Mouse (Mus musculus) gastrocnemius, postnatal 36 days (tissue): ENCODE results near the gene Mospd3. TPM values are rescaled to one million over a fixed set of nuclear protein-coding genes. Genes with fewer than 3 reads are reported as not detected.

Experiments used
- DNase-seq, 2 experiments: peaks; one replicate each; pipeline ENCODE4 v3.0.0; 2022
- intact Hi-C: fragments of 180-260 bp; cut with DNase I; formaldehyde crosslinking; loops from one replicate; pipeline ENCODE4 v1.15.1; 2025
- long read RNA-seq, 2 experiments: library from polyadenylated mRNA; stranded (forward); transcript quantifications; one replicate each; pipeline ENCODE4 v2.0.0; 2021
- total RNA-seq, 2 experiments: library from RNA; stranded (reverse); gene quantifications; 2 replicates each; pipeline ENCODE4 v1.2.3; 2021

Mospd3 gene
- 10 to 100 TPM in 1 of 2 experiments, 1 to 10 TPM in 1; 9.6 to 13.7 TPM for total RNA-seq
- long read RNA-seq, experiment 1, transcript Mospd3-202 (5 exons, 1,318 nt) = major isoform, 6 of 7 reads
- long read RNA-seq, experiment 1, partial matches to known transcripts = 0 of 7 reads
- long read RNA-seq, experiment 1, other reads (novel, unspliced or antisense) = 1 of 7 reads
- long read RNA-seq, experiment 2, transcript Mospd3-202 (5 exons, 1,318 nt) = major isoform, 5 of 7 reads
- long read RNA-seq, experiment 2, partial matches to known transcripts = 0 of 7 reads
- long read RNA-seq, experiment 2, other reads (novel, unspliced or antisense) = 0 of 7 reads

DNA sequence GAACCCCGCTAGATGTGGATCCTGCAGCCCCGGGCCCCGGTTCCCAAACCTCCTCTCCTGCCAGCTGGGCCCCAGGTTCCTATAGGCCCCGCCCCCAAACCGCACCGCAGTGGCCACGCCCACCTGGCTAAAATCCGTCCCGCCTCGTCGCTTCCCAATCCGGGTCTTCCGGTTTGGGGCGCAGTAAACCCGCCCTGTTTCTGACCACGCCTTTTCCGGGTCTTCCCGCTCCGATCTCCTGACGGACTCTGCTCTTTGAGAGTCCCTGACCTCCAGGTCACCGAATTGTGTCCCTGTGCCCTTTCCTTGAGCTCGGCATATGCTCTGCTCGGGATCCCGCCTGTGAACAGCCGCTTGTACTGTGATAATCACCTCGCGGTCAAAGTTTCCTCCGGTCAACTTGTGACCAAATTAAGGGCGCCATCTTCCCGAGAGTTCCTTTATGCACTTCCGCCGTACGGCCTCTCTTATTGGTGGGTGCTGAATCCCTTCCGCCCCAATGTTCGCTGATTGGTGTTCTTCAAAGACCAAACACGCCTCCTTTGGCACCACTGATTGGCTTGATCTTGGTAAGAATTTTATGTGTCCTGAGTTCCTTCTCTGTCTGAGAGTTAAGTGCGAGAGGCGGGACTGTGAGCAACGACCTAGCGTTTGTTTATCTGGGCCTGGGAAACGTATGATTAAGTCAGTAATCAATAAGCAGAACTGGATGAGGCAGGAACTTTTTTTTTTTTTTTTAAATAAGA is at the start of gene Mospd3:
Gene Mospd3, minus strand, starts transcription at position 440 of the 746 bp plus-strand sequence.
- intact Hi-C loops = loop anchor here (2.0 kb wide), 1 partner anchor 68 kb away; the partner anchor contains the start of genes Epo and Gnb2
- peak; percentile 94 to 97 for DNase-seq

DNA sequence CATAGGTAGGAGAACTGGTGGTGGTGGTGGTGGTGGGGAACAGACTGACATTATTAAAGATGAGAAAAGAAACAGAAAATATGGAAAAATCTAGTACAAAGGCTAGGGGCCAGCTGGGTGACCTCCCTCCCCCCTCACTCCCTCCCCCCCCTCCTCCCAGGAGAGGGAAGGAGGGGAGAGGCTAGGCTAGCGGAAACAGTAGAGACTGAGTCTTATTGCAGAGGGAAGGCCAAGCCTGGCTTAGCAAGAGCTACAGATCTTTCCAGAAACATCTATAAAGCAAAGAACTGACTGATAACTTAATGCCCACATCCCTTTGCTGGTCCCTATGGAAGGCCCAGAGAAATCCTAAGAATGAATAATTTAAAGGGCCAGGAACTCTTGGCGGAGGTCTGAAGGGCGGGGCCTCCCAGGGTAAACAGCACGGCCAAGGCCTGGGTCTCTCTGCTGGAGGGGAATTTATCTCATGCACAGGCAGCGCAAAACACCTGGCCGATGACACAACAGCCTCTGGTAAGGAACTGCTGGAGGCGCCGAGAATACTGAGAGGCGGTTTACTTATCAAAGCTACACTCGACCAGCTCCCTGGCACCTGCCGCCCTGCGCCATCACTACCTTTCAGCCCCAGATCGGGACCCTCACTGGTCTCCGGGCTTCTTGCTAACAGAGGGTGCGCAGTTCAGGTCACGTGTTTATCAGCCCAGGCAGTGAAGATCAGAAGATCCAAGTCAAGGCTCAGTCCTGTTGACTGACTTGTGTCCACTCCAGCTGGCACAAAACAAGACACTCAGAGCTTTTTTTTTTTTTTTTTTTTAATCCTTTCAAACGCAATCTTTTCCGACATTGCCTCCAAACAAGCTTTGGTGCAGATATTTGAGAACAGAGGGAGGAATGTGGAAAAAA is 49.1 kb upstream of the Mospd3 start:
- intact Hi-C loops = loop anchor here (5.0 kb wide), 1 partner anchor 63 kb away; no protein-coding TSS in a partner anchor
- peak; percentile 36 to 39 for DNase-seq

DNA sequence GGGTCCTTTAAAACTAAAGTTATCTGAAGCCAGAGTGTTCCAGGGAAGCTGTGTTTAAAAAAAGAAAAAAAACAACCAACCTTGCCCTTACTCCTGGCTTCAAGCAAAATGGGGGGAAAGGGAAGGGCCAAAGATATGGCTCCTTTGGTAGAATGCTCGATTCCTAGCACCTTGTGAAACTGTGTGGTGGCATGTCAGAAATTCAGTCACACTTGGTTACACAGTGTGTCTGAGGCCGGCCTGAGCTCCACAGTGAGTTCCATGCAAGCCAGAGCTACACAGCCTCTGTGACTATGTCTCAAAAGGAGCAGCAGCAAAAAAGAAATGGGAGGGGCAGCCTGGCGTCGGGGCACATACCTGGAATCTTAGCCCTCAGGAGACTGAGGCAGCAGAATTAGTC is 48.4 kb upstream of the Mospd3 start:
- intact Hi-C loops = no loop called here
- DNase-seq = no peak

DNA sequence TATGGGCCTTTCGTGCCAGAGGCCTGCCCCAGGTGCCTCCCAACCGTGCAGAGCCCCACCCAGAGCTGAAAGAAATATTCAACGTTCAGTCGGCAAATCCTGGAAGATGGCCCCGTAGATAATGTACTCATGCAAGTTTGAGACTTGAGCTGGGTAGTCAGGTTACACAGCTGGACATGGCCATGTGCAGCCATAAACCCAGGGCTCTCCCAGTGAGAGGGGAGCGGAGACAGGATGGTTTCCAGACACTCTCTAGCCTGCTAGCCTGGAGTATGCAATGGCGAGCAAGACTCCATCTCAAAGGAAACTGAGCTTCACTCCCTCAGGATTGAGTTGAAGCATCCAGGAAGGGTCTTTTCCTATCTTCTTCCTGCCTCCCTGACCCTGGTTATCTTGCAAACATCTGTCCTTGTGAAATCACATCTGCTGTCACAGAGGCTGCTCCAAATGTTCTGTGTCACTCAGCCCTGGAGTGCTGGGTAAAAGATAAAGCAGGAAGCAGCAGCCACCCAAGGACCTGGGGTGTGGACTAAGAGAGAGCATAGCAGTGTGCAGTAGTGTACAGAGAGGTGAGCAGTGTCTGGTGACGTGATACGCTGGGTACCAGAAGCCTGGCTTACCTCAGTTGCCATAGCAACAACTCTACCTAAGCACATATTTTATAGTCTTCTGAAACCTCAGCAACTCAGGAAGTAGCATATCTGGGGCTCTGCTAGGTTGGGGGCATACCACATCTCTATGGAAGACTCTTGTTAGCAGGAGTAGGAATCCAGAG is 47.2 kb upstream of the Mospd3 start:
- intact Hi-C loops = no loop called here
- no peak for DNase-seq

DNA sequence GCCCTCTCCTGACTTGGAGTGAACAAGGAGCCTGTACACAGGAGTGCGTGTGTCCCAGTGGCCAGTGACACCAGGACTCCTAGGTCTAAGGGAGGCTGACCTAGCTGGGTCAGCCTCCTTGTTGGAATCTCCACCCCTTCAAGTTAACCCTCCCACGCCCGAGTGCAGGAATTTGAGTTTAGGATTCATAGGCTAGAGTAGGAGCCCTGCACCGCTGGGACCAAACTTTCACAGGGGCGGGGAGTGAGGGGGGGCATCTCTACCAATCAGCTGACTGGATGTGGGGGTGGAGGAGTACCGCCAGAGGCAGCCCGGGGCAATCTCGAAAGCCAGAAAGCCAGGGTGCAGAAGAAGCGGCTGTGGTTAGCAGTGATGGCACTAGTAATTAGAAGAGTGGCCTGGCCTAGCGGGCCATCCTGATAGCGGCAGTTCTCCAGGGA is 44.8 kb upstream of the Mospd3 start, which contains the start of gene Irs3:
Gene Irs3, minus strand, starts transcription at position 63 of the 440 bp plus-strand sequence.
- peak in 1 of 2 experiments; percentile 34 for DNase-seq
- intact Hi-C loops = no loop called here

DNA sequence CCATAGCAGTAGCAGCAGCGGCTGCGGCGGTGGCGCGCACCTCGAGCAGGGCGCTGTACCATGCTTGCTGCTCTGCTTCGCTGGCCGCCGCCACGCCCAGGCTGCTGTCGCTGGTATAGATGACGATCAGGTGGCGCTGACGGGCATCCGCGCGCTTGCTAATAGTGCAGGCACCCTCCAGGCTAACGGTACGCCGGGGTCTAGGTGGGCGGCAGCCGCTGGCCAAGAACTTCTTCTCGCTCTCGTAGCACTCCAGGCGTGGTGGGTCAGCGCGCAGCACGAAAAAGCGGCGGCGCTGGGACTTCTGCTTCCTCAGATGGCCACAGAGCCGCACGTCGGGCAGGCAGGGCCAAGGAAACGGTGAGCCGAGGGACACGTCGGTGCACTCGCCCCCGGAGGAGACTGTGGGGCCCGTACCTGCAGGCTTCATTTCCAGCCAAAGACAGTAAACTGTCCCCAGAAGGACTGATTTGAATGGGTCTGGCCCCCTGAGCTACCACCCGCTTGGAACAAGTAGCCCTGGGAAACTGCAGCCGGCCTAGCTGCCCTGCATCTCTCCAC is 44.3 kb upstream of the Mospd3 start:
- DNase-seq = no peak
- intact Hi-C loops = no loop called here

DNA sequence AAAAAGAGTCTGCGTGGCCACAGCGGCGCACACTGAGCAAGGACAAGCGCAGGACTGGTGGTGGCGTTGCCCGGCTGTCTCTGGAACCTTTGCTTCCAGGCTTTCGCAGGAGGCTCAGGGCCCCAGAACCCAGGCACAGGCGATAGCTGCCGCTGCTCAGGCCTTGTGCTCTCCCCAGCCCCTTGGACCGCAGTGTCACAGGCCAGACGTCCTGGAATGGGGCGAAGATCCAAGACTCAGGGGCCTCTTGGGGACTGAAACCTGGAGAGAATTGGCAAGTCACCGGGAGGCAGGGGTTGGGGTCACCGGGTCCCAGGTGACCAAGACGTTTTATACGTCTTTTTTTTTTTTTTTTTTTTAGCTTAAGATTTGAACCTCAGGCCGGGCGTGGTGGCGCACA is 43.6 kb upstream of the Mospd3 start:
- no peak for DNase-seq
- intact Hi-C loops = no loop called here

DNA sequence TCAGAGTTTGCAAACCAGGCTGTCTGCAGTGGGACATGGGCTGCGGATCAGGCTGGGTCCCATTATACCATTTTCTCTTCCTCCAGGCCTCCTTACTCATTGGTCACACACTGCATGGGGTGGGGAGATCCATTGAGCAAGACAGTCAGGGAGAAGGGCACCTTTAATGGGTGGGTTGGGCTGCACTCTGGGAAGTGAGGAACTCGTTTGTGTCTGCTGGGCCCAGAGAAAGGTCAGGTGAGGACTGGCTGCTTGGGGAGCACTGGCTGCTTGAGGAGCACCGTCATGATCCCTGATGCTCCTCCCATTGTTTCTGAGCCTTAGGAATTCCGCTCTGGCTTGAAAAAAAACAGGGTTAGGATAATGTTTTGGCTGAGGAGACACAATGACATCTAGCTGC is 42.0 kb upstream of the Mospd3 start:
- no peak for DNase-seq
- intact Hi-C loops = no loop called here

DNA sequence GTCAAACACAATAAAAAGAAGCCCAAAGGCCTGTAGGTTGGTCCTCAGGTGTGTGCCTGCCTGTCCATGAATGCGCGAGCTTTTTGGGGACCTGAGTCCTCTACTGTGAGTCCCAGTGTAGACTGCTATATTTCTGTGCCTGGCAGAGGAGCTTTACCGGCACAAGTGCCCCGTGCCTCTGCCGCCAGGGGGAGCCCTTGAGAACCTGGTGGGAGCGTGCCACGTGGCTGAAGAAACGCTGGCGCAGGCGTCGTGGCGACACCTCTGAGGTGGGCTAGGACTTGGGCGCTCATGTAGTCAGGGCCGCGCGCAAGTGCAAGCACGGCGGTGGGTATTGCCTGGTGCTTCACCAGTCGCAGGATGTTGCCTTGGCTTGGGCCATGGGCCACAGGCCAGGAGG is 40.2 kb upstream of the Mospd3 start, which contains the start of gene Sap25:
Gene Sap25, plus strand, starts transcription at position 281 of the 400 bp plus-strand sequence.
- DNase-seq = no peak
- intact Hi-C loops = no loop called here

DNA sequence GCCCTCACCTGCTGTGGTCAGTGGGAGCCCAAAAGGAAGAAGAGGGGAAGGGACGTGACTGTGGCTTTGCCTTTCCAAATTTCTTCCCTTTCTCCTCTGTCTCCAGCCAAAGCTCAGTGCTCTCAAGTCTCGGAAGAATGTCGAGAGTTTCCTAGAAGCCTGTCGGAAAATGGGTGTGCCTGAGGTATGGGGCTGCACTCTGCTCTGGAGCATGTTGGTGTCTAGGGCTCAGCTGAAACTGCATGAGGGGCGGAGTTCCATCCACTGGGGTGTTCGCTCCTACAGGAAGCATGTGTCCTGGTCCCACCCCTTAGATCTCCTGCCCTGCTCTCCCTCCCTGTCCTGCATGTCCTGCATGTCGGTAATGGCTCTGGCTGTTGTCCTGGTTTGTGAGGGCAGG is 38.6 kb upstream of the Mospd3 start:
- intact Hi-C loops = no loop called here

DNA sequence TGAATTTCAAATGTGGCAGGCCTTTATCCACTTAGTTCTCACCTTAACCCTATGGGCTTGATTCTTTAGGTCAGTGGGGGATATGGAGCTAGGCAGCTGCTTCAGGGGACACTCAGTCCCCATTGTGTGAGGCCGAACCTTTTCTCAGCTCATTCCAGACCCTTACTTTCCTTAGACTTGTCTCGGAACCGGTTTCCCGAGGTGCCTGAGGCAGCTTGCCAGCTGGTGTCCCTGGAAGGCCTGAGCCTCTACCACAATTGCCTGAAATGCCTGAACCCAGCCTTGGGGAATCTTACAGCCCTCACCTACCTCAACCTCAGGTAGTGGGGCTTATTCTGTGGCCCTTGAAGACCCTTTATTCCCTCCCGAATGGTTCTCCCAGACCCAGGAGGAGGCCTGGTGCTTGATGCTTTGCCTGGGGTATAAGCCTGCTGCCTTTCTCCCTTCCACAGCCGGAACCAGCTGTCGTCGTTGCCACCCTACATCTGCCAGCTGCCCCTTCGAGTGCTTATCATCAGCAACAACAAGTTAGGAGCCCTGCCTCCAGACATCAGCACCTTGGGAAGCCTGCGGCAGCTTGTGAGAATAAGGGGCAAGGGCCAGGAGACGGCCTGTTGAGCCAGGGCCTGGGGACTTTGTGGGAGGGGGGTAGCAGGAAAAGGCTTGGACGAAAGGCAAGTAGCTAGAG is 32.7 kb upstream of the Mospd3 start:
- no peak for DNase-seq
- intact Hi-C loops = no loop called here

More for the DNA sequence above, 38.6 kb upstream of the Mospd3 start:
- no peak for DNase-seq

DNA sequence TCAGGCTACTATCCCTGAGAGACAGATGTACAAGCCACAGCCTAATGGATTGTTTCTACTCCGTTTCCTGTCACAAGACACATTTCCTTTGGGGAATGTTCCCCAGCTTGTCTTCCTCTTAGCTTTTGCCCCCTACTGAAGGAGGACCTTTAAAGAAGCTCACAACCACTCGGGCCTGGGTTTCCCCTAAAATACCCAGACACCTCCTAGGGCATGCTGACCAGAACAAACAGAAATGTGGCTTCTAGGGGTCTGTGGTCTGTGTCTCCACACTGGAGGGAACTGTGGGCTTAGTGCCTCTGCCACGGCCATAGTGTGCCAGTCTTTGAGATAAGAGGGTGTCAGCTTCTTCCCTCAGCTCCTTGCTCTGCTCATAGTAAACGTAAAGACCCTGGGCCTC is 30.7 kb upstream of the Mospd3 start:
- no peak for DNase-seq
- intact Hi-C loops = no loop called here

DNA sequence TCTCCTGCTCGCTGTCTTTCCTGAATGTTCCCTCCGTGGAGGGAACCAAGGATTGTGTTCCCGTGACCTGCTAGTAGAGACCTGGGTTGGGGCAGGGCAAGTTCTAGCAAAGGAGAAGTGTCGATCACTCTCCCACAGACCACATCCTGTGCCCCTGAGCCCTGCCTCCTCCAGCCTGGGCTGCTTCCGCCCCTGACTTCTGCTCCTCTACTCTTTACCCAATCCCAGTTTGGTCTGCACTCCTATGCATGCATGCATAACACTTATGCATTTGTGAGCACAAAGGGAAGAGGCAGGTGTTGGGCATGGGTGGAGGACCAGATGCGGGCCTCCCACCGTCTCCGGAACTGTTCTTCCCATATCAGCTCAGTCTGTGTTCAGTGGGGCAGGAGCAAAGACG is 30.3 kb upstream of the Mospd3 start:
- DNase-seq = no peak
- intact Hi-C loops = no loop called here

DNA sequence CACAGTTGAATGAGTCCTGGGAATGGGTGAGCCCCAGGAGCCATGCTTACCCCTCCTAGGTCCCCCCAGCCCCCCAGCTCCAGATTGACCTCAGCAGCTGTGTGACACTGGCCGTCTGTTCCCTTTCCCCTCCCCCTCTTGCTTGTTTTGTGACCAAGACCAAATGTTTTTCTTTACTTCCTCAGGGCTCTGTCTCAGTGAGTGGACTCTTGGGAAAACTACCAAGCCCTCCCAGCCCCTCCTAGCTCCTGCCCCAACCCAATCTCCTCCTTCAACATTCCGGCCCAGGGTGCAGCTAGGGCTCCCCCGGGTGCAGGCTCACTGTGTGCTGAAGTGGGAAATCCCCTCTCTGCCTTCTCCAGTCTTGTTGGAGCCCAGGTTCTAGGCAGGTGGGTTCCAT is 29.7 kb upstream of the Mospd3 start:
- DNase-seq = no peak
- intact Hi-C loops = no loop called here

DNA sequence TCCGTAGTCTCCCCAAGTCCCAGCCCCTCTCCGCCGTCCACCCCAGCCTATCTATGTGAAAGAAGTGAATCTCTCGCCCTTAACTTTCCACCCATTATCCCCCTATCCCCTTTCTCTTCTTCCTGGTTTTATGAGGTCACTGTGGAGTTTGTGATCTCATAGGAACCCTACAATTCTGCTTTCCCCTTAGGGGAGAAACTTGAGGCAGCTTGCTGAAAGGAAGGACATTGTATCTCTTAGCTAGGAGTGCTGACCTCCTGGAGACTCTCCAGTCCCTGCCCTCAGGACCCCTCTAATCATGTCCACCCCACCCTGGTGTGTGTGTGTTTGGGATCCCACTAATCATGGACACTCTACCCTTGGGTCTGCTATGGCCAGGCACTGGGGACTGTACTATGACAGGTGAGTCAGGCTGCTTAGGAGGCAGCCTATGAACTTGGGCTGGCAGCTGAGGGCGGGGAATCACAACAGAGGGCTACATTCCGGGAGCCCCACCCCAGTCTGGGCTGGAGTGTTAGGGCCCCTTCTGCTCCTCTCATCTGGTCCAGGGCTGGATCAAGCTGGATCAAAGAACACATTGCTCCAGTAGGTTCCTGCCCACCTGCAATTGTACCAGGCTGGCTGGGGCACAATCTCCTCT is 29.2 kb upstream of the Mospd3 start:
- no peak for DNase-seq
- intact Hi-C loops = no loop called here

DNA sequence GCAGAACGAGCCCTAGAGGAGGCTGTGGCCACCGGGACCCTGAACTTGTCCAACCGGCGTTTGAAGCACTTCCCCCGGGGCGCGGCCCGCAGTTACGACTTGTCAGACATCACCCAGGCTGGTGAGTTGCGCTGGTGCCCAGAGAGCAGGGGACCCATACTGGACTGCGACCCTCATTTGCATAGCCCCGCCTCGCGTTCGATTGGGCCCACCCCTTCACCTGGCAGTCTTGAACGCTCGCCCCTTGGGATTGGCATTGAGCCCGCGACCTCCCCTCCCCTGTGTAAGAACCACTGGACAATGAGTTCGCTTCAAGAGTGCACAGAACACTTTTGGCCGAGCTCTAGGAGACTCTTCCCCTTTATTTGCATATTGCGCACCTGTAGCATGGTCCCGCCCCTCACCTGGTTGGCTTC is 28.5 kb upstream of the Mospd3 start:
- DNase-seq = no peak
- intact Hi-C loops = no loop called here

DNA sequence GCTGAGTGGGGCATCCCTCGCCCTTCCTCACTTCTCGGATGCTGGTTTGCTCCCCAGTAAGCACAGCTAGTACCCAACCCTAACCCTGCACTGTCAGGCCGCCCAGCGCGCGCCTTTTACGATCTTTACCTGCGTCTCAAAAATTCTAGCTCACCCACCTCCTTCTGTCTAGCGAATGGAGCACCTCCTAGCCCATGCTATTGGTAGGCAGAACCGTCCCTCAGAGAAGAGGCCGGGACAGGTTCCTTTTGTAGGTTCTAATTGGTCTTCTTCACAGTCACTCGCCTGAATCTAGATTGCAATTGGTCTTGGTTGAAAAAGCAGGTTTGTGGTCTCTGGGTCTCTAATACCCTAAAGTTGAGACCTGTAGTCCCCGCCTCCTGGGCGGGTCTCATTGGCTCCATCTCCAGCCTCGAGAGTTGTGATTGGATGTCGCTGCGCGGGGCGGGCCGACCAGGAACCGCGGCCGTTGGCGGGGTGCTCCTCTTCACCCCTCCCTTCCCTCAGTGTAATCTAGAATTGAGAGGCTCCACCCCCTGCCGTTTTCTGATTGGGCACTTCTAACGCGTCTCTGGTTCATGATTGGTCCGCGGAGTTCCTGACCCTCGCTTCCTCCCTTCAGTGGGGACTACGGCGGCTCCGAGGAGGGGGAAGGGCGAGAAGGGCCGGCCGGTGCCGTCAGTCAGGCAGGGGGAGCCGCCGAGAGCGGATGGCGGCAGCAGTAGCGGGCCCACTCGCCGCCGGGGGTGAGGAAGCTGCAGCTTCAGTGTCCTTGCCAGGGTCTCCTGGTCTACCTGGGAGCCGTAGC is 27.8 kb upstream of the Mospd3 start, which contains the start of the genes Fbxo24, Lrch4 and Gm20605:
Gene Fbxo24, minus strand, starts transcription at position 505 of the 808 bp plus-strand sequence.
Gene Lrch4, plus strand, starts transcription at position 624 of the 808 bp plus-strand sequence.
Gene Gm20605, plus strand, starts transcription at position 678 of the 808 bp plus-strand sequence.
- DNase-seq = peak; percentile 96 to 98
- intact Hi-C loops = no loop called here
